Mouse (Mus musculus): ENCODE results near the gene Ift52. TPM values are rescaled to one million over a fixed set of nuclear protein-coding genes. Genes with fewer than 3 reads are reported as not detected.

Ift52 gene
- polyA plus RNA-seq, 1 experiment from 2014 or later, result 37.3 TPM

DNA sequence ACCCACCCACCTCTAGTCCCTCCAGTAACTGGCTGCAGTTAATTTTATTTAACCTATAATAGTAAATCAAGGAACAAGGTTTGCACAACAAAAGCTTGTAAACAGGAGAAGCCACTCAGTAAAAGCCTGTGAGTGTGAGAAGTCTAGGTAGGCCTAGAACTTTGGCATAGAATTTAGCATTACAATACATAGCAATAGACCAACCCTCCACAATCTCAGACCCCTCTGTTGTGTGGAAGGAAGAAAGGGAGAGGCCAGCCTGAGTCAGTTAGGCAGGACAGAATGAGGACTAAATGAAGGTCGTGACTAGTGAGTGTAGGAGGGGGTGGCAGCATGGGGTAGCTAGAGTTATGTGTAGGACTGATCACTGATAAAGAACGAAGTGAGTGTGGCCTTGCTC, 14.6 kb downstream of the Ift52 start:
- peaks cover 98% of the 10 kb centered on the region for H3K36me3 ChIP-seq
- WGBS, result 61% methylated on average over 2 of the region's 2 CpGs

DNA sequence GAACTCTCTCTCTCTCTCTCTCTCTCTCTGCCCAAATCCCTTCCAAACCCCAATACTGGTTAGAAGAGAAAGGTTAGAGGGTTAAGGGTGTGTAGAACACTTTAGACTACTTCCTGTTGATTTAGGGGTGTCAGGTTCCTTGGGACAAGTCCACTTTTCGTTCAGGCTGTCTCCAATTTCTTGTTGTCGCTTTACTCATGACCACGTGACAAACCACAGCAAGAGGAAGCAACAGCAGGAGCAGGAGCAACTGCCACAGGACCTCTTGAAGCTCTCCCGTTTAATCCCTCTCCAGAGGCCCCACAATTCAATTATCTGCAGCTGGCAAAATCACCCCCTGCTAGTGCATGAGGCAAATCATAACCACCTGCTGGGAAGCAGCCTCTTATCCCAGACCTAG, 15.5 kb downstream of the Ift52 start:
- H3K9me3 ChIP-seq, result no peaks in the 10 kb centered on the region

More for the DNA sequence above, 14.6 kb downstream of the Ift52 start:
- no peak overlapping the region for H3K9ac ChIP-seq
- H3K27me3 ChIP-seq (replicated peaks), result no peaks in the 10 kb centered on the region
- no peak overlapping the region for H3K27ac ChIP-seq (replicated peaks)
- H3K4me2 ChIP-seq, result no peak overlapping the region
- ATAC-seq (ENCODE audit: extremely low read depth, insufficient number of reproducible peaks, low FRiP score, low TSS enrichment), result no peak
- no peak overlapping the region for H3K4me3 ChIP-seq
- peaks cover 5% of the 10 kb centered on the region for H3K4me1 ChIP-seq
- H3K9me3 ChIP-seq, result no peaks in the 10 kb centered on the region

GRCm38 (mm10) chr2:163039940-163040339, 22.8 kb downstream of the Ift52 start:
- H3K4me1 ChIP-seq, result peaks cover 10% of the 10 kb centered on the region
- 84% methylated on average over 7 of the region's 7 CpGs for WGBS
- ATAC-seq (ENCODE audit: extremely low read depth, insufficient number of reproducible peaks, low FRiP score, low TSS enrichment), result no peak

More for the DNA sequence above, 15.5 kb downstream of the Ift52 start:
- H3K27ac ChIP-seq (replicated peaks), result no peak overlapping the region
- ATAC-seq (ENCODE audit: extremely low read depth, insufficient number of reproducible peaks, low FRiP score, low TSS enrichment), result no peak
- H3K4me2 ChIP-seq, result no peak overlapping the region
- no peak overlapping the region for H3K4me3 ChIP-seq
- 42% methylated on average over 4 of the region's 4 CpGs for whole genome bisulfite sequencing
- H3K4me1 ChIP-seq, result peaks cover 10% of the 10 kb centered on the region
- no peak overlapping the region for H3K9ac ChIP-seq
- H3K36me3 ChIP-seq, result peaks cover 98% of the 10 kb centered on the region
- H3K27me3 ChIP-seq (replicated peaks), result no peaks in the 10 kb centered on the region

GRCm38 (mm10) chr2:163048125-163048524, 31.0 kb downstream of the Ift52 start:
- Histone ChIP-seq H3K27me3 (replicated peaks) (no peaks in the 10 kb centered on the region), H3K27ac (replicated peaks) (no peak overlapping the region), H3K9me3 (no peaks in the 10 kb centered on the region), H3K4me2 (peak overlapping the region; percentile 65), H3K4me1 (peaks cover 9% of the 10 kb centered on the region), H3K36me3 (peaks cover 53% of the 10 kb centered on the region), H3K9ac (0 out of 2 replicates have a peak overlapping the region, but pooled peaks have one; percentile 56), H3K4me3 (peak overlapping the region; percentile 36)
- WGBS, result 3% methylated on average over 10 of the region's 10 CpGs
- ATAC-seq (ENCODE audit: extremely low read depth, insufficient number of reproducible peaks, low FRiP score, low TSS enrichment), result no peak

More at GRCm38 (mm10) chr2:163039940-163040339, 22.8 kb downstream of the Ift52 start:
- Histone ChIP-seq H3K4me3 (no peak overlapping the region), H3K9ac (no peak overlapping the region), H3K36me3 (peaks cover 94% of the 10 kb centered on the region), H3K27me3 (replicated peaks) (no peaks in the 10 kb centered on the region), H3K4me2 (no peak overlapping the region), H3K9me3 (no peaks in the 10 kb centered on the region), H3K27ac (replicated peaks) (no peak overlapping the region)

DNA sequence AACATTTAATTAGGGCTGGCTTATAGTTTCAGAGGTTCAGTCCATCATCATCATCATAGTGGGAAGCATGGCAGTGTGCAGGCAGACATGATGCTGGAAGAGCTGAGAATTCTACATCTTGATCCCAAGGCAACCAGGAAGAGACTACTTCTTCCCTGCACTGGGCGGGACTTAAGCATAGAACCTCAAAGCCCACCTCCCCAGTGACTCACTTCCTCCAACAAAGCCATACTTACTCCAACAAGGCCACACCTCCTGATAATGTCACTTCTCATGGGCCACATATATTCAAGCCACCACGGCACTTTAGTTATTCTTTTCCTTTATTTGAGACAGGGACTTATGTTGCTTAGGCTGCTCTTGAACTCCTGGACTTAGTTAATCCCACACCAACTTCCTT, 32.0 kb downstream of the Ift52 start:
- H3K36me3 ChIP-seq, result peaks cover 43% of the 10 kb centered on the region
- H3K27me3 ChIP-seq (replicated peaks), result no peaks in the 10 kb centered on the region
- ATAC-seq (ENCODE audit: extremely low read depth, insufficient number of reproducible peaks, low FRiP score, low TSS enrichment), result no peak
- no peaks in the 10 kb centered on the region for H3K9me3 ChIP-seq
- no peak overlapping the region for H3K4me3 ChIP-seq
- WGBS, result 82% methylated on average over 2 of the region's 2 CpGs
- no peak overlapping the region for H3K4me2 ChIP-seq
- peaks cover 15% of the 10 kb centered on the region for H3K4me1 ChIP-seq
- H3K9ac ChIP-seq, result no peak overlapping the region
- H3K27ac ChIP-seq (replicated peaks), result no peak overlapping the region

GRCm38 (mm10) chr2:163051691-163052090, 34.5 kb downstream of the Ift52 start:
- H3K4me2 ChIP-seq, result no peak overlapping the region
- no peaks in the 10 kb centered on the region for H3K9me3 ChIP-seq
- WGBS, result 76% methylated on average over 1 of the region's 1 CpGs
- H3K9ac ChIP-seq, result no peak overlapping the region
- no peaks in the 10 kb centered on the region for H3K27me3 ChIP-seq (replicated peaks)
- no peak overlapping the region for H3K27ac ChIP-seq (replicated peaks)
- no peak overlapping the region for H3K4me3 ChIP-seq
- ATAC-seq (ENCODE audit: extremely low read depth, insufficient number of reproducible peaks, low FRiP score, low TSS enrichment), result no peak
- peaks cover 18% of the 10 kb centered on the region for H3K36me3 ChIP-seq
- H3K4me1 ChIP-seq, result peaks cover 37% of the 10 kb centered on the region

DNA sequence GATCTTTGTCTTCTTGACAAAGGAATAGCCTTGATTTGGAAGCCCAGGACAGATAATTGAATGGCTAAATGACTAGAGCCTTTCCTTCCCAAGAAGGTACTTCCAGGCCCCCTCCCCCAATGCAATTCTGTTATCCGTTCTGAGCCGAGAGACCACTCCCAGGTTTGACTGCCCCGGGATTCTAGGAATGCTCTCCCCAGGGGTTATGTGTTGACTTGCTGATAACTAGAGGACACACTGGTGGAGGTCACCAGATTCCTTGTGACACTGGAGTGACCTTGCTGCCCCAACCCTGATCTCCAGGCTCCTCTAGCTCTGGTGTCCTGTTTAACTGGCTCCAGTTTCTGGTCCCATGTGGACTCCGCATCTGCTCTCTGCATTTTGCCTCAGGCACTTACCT, 34.9 kb downstream of the Ift52 start:
- Histone ChIP-seq H3K27ac (replicated peaks) (no peak overlapping the region), H3K4me2 (no peak overlapping the region), H3K9me3 (no peaks in the 10 kb centered on the region), H3K27me3 (replicated peaks) (no peaks in the 10 kb centered on the region), H3K36me3 (peaks cover 14% of the 10 kb centered on the region), H3K4me3 (no peak overlapping the region), H3K9ac (peak overlapping the region; percentile 47; the same call in 1 of the 2 replicates), H3K4me1 (peaks cover 40% of the 10 kb centered on the region)
- no peak for ATAC-seq (ENCODE audit: extremely low read depth, insufficient number of reproducible peaks, low FRiP score, low TSS enrichment)
- WGBS, result 25% methylated on average over 4 of the region's 4 CpGs

DNA sequence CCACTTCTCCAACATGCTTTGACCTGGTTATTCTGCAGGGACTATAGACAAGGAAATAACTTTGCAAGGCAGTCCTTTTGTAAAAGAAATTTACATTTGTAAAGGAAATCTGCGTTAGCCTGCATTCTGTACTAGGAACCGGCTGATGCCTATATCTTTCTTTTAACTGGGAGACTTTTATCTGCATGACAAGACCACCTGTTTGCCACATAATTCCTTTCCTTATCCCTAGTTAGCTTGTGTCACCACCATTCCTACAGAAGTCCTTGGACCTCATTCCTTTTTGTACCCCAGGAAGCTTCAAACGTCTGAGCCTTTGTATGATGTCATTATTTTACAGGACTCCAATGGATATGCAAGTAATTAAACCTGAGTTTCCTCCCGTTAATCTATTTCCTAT, 35.7 kb downstream of the Ift52 start:
- H3K9me3 ChIP-seq, result no peaks in the 10 kb centered on the region
- ATAC-seq (ENCODE audit: extremely low read depth, insufficient number of reproducible peaks, low FRiP score, low TSS enrichment), result no peak
- no peaks in the 10 kb centered on the region for H3K27me3 ChIP-seq (replicated peaks)
- H3K4me3 ChIP-seq, result no peak overlapping the region
- 67% methylated on average over 4 of the region's 4 CpGs for WGBS
- no peak overlapping the region for H3K27ac ChIP-seq (replicated peaks)
- no peak overlapping the region for H3K4me2 ChIP-seq
- H3K9ac ChIP-seq, result no peak overlapping the region
- peaks cover 40% of the 10 kb centered on the region for H3K4me1 ChIP-seq
- peaks cover 7% of the 10 kb centered on the region for H3K36me3 ChIP-seq

- WGBS, result under 1% methylated on average over 48 of the region's 48 CpGs
- Histone ChIP-seq H3K4me3 (peak within 1 kb of the TSS; percentile 81), H3K4me2 (peak within 1 kb of the TSS; percentile 99), H3K27ac (replicated peaks) (peak within 1 kb of the TSS; percentile 49; the same call in 1 of the 2 replicates), H3K4me1 (peaks cover 40% of the 10 kb centered on the region), H3K27me3 (replicated peaks) (no peaks in the 10 kb centered on the region), H3K9ac (peak within 1 kb of the TSS; percentile 83), H3K9me3 (no peaks in the 10 kb centered on the region), H3K36me3 (peaks cover under 1% of the 10 kb centered on the region)
- ATAC-seq (ENCODE audit: extremely low read depth, insufficient number of reproducible peaks, low FRiP score, low TSS enrichment), result peak; percentile 97
These were observed 37.2 kb downstream of the Ift52 start, which contains the start of gene Mybl2 for GRCm38 (mm10) chr2:163054335-163054840. Gene Mybl2, plus strand, starts transcription at chr2:163054687.

DNA sequence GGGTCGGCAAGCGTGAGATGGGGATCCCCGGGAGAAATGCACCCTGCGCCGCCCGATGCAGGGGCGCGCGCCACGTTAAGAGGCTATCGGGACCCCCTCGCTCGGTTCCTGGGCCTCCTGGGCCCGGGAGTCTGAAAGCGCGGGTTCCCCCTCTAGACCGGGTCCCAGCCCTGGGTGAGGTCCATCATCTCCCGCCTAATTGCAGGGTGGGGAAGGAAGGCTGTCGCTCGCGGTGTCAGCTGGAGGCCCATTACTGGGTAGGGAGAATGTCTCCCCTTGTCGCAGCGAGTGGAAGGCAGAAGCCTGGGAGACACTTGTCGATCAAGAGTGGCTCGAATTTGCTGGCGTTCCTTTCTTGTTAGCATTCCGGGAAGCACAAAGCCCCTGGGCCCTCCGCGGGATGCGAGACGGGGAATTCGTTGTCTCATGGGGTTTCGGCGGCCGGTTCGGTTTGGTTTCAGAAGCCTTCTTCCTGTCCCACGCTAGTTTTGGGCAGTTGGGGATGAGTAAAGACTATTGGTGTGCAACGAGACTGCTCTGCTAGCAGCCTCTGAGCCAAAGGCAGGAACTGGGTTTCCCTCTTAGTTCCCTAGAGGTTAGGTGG, 37.8 kb downstream of the Ift52 start:
- H3K27ac ChIP-seq (replicated peaks), result 0 out of 2 replicates have a peak overlapping the region, but pooled peaks have one; percentile 49
- H3K4me2 ChIP-seq, result peak overlapping the region; percentile 99
- no peaks in the 10 kb centered on the region; the same call in 1 of the 2 replicates for H3K36me3 ChIP-seq
- peak overlapping the region; percentile 81 for H3K4me3 ChIP-seq
- WGBS, result under 1% methylated on average over 38 of the region's 38 CpGs
- H3K4me1 ChIP-seq, result peaks cover 40% of the 10 kb centered on the region
- H3K9me3 ChIP-seq, result no peaks in the 10 kb centered on the region
- no peak for ATAC-seq (ENCODE audit: extremely low read depth, insufficient number of reproducible peaks, low FRiP score, low TSS enrichment)
- H3K27me3 ChIP-seq (replicated peaks), result no peaks in the 10 kb centered on the region
- H3K9ac ChIP-seq, result peak overlapping the region; percentile 83

DNA sequence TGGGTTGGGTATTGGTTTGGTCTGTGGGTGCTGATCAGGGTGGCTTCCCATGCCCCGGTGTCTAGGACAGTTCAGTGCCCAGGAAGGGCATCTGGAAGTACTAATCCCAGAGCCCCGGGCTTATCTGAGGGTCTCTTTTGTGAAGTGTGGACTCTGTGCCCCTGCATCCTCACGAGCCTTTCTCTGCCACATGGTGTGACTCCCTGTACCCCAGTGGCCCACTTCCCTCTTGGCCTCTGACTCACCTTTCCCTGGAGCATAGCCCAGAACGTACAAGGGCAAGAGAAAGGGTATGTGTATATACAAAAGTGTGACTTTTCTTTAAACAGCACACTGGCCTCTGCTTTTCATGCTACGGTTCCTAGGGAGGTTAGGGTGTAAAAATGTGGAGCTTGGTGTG, 38.6 kb downstream of the Ift52 start:
- 24% methylated on average over 5 of the region's 5 CpGs for WGBS
- no peak for ATAC-seq (ENCODE audit: extremely low read depth, insufficient number of reproducible peaks, low FRiP score, low TSS enrichment)

DNA sequence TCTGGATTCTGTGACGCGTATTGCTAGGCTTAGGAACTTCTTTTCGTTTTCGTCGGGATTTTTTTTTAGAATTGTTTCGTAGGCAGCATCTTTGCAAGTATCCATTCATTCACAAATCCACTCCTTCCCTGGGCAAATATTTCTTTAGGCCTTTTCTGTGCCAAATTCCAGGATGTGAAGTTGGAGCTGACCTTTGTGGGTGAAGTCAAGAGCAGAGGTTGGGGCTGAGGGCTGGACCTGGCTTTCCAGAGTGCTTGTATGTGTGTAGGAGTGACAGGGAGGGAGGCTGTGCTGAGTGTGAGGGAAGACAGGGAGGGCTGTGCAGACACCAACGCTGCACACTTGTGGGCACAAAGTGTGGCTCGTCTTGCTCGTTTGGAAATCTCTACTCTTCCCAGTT, 39.4 kb downstream of the Ift52 start:
- Histone ChIP-seq H3K27me3 (replicated peaks) (no peaks in the 10 kb centered on the region), H3K27ac (replicated peaks) (no peak overlapping the region), H3K9me3 (no peaks in the 10 kb centered on the region), H3K36me3 (no peaks in the 10 kb centered on the region), H3K4me3 (peak overlapping the region; percentile 81; the same call in 1 of the 2 replicates), H3K9ac (peak overlapping the region; percentile 83; the same call in 1 of the 2 replicates), H3K4me1 (peaks cover 40% of the 10 kb centered on the region), H3K4me2 (peak overlapping the region; percentile 99; the same call in 1 of the 2 replicates)
- WGBS, result 70% methylated on average over 9 of the region's 9 CpGs
- no peak for ATAC-seq (ENCODE audit: extremely low read depth, insufficient number of reproducible peaks, low FRiP score, low TSS enrichment)

More for the DNA sequence above, 38.6 kb downstream of the Ift52 start:
- no peaks in the 10 kb centered on the region for H3K36me3 ChIP-seq
- H3K4me3 ChIP-seq, result peak overlapping the region; percentile 81
- H3K27me3 ChIP-seq (replicated peaks), result no peaks in the 10 kb centered on the region
- no peak overlapping the region for H3K27ac ChIP-seq (replicated peaks)
- peaks cover 40% of the 10 kb centered on the region for H3K4me1 ChIP-seq
- peak overlapping the region; percentile 83 for H3K9ac ChIP-seq
- no peaks in the 10 kb centered on the region for H3K9me3 ChIP-seq
- H3K4me2 ChIP-seq, result peak overlapping the region; percentile 99
